Mouse (Mus musculus) yolk sac, embryonic 10.5 days (tissue): ENCODE results near the gene Synpo2l.
A peak's percentile ranks its signal among the peaks of the same experiment; 100 is the strongest.

Experiments
- DNase-seq: peaks from one replicate; pipeline ENCODE4 v3.0.0-alpha.2; 2017; ENCODE audit warnings: low spot score

Synpo2l gene

GRCm38 (mm10) chr14:20681742-20682141 lies 13.6 kb upstream of the Synpo2l start:
- no peak for DNase-seq

- DNase-seq: no peak
Measured at GRCm38 (mm10) chr14:20677906-20678305, 9.8 kb upstream of the Synpo2l start.

GRCm38 (mm10) chr14:20674064-20674833 lies 6.1 kb upstream of the Synpo2l start, which contains the start of gene Sec24c:
Sec24c (plus strand) TSS chr14:20674308.
- peak; percentile 99 for DNase-seq

DNA sequence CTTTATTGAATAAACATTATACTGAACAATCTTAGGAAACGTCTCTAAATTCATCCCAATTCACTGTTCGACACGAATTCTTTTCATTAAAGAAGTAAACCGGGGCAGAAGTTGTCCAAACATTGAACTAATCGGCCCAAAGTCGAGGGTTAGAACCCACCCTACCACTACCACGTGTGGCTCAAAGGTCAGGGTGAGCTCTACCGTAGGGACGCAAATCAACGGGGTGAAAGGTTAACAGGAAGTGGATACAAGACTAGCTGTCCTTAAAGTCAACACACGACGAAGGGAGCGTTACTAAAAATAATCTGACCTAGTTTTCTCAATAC lies 5.5 kb upstream of the Synpo2l start:
- DNase-seq: peak; percentile 88

DNA sequence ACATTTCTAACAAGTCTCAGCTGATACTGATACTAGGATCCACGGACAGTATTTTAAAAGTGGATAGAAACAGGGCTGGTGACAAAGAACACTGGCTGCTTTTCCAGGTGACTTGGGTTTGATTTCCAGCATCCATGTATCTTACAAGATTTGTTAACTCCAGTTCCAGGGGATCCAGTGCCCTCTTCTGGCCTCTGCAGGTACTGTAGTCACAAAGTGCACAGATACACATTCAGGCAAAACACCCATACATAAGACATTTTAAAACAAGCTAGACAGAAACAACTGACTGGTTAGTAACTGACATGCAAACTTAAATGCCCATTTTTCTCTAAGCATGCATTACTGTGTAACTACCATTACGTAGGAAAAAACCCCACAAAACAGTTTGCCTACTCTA lies 4.8 kb upstream of the Synpo2l start:
- DNase-seq: no peak

- DNase-seq: no peak
Measured at GRCm38 (mm10) chr14:20667469-20667868, 685 bp downstream of the Synpo2l start.

DNA sequence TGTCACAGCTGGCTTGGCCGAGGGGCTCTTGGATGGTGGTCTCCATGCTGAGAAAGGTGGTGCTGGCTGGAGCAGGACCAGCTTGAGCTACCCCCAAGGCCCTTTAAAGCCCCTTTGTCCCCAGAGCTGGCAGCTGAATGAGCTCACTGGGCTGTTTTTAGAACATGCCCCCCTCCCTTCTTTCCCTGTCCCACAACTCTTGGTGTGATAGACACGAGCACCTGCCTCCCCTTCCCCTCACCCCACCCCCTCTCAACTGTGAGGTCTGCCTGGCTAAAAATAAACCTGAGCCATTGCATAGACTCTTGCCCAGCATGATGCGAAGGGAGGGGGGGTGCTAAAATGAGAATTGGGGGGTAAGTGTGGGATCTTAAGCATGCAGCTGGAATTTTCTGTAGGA lies 3.7 kb downstream of the Synpo2l start:
- no peak for DNase-seq

DNA sequence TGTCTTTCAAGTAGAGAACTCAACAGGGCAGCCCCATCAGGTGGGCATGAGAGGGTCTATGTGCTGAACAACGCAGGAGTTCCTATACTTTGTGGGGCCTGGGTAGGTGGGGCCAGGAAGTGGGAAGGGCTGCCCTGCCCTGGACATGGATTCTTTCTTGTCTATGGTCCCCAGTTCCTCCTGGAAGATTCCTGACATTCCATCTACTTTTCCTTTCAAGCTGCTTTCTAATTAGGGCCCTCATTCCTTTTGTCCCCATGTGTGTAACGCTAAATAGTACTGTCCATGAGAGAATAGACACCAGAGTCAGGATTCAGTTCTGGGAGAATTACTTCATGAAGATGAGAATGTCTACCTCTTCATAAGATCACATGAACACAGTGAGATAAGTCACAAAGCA lies 4.6 kb downstream of the Synpo2l start:
- DNase-seq: no peak

- no peak for DNase-seq
Measured at GRCm38 (mm10) chr14:20662740-20663139, 5.4 kb downstream of the Synpo2l start.

- DNase-seq: peak; percentile 73
Measured at GRCm38 (mm10) chr14:20661661-20662331, 6.4 kb downstream of the Synpo2l start.

- DNase-seq: peak; percentile 94
Measured at GRCm38 (mm10) chr14:20660827-20661660, 7.1 kb downstream of the Synpo2l start.

GRCm38 (mm10) chr14:20659687-20660086 lies 8.5 kb downstream of the Synpo2l start:
- no peak for DNase-seq

- DNase-seq: no peak
Measured at GRCm38 (mm10) chr14:20658902-20659301, 9.3 kb downstream of the Synpo2l start.

GRCm38 (mm10) chr14:20658326-20658725 lies 9.8 kb downstream of the Synpo2l start:
- DNase-seq: no peak

DNA sequence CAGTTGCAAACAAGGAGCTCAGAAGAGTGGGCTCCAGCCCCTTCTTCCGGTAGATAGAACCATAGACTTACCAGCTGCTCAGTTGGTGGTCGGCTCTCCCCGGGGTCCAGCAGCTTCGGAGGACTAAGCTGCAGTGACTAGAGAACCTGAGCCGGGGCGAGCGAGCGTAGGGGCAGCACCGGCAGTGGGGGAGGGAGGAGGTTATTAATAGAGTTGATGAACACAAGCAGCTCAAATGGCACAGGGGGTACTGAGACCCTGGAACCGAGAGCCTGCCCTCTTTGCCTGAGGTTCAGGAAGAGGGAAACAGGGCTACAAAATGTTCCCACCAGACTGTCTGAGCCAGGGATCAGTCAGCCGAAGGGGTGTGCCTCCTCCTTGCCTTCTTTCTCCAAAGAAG lies 11.8 kb downstream of the Synpo2l start, which contains the start of gene Myoz1:
Gene Myoz1, minus strand, starts transcription at position 180 of the 400 bp plus-strand sequence.
- no peak for DNase-seq

DNA sequence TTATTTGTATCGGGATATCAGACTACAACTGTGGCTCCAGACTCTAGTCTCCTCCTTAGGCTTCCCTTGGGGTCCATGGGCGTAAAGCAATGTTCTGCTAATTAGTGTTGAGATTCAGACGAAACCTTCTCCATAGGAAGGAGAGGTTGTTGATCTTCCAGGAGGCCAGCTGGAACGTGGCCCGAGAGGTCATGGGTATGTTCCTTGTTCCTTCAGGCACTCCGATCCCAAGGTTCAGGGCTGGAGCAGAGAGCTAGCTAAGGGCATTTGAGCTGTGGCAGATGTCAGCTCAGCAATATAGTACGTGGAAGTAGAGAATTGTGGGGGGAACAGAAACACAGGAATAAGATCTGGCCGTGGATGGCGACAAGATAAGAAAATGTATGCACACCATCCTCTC lies 12.4 kb downstream of the Synpo2l start:
- no peak for DNase-seq

- DNase-seq: no peak
Measured at GRCm38 (mm10) chr14:20654690-20655421, 13.3 kb downstream of the Synpo2l start.

- DNase-seq: no peak
Measured at GRCm38 (mm10) chr14:20651722-20652256, 16.4 kb downstream of the Synpo2l start.

DNA sequence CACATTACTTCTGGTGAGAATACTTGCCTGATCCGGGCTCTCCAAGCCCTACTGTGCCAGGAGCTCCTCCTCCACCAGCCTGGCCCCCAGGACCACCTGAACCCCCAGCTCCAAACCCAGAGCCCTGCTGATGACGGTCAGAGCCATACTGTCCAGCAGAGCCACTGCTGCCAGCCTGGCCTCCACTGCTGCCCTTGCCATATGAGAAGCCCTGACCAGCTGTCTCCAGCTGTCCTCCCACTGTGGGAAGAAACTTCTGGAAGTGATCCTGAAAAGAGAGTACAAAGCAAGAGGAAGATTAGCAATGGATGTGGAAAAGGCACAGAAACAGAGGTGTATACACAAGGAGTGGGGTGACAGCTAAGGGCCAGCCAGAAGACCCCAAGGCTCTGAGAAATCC lies 17.2 kb downstream of the Synpo2l start:
- DNase-seq: no peak

DNA sequence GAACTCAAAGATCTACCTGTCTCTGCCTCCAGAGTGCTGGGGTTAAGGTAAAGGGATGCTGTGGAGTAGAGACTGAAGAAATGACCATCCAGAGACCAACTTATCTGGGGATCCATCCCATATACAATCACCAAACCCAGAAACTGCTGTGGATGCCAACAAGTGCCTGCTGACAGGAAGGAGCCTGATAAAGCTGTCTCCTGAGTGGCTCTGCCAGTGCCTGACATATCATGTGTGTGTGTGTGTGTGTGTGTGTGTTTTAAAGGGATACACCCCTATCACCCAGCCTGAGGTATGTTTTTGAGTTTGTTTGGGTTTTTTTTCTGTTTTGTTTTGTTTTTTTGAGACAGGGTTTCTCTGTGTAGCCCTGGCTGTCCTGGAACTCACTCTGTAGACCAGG lies 21.8 kb downstream of the Synpo2l start:
- DNase-seq: no peak

DNA sequence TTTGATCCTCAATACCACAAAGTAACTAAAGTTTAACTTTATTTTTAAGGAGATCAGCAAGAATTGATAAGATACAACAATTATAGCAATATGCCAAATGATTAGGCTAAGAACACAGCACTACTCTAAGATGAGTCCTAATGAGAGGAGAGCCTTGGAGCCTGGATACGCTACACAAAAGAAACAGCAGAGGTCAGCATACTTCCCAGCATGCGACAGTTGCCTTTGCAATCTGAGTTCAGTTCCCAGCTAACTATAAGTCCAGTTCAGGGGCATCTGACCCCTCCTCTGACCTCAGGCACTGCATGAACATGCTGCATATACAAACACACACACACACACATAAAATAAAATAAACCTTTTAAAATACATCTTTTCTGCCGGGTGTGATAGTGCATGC lies 22.6 kb downstream of the Synpo2l start:
- DNase-seq: no peak

GRCm38 (mm10) chr14:20641438-20641875 lies 26.7 kb downstream of the Synpo2l start:
- DNase-seq: peak; percentile 27
